Mouse (Mus musculus) testis, adult 2 months (tissue): Measurements from ENCODE around the gene Ost4.

Experiments
- CTCF ChIP-seq: fragments of 200-500 bp; IDR thresholded peaks from 2 replicates; pipeline ENCODE4 v1.5.1; 2012; ENCODE audit warnings: low read depth, mild to moderate bottlenecking, inconsistent platforms, low read length, moderate library complexity; ENCODE audit not compliant: control insufficient read depth, insufficient read depth, insufficient replicate concordance
- POLR2A ChIP-seq: fragments of 200-500 bp; IDR thresholded peaks from 2 replicates; pipeline ENCODE4 v1.6.1; 2012; ENCODE audit warnings: low read depth, mild to moderate bottlenecking, inconsistent platforms, low read length, moderate library complexity; ENCODE audit not compliant: control insufficient read depth

DNA sequence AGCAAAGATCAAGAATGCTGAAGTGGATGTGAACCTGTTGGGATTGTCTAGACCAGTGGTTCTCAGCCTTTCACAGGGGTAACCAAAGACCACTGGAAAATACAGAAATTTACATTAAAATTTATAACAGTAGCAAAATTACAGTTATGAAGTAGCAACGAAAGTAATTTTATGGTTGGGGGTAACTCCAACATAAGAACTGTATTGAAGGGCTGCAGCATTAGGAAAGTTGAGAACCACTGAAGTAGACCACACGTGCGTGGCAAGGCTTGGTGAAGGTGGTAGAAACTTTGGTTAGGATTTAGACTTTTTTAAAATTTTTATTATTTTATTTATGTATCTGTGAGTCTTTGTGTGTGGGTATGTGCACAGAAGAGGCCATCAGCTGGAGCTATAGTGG lies 39.9 kb downstream of the Ost4 start, which contains the start of gene Tmem214:
- no peak for TF ChIP-seq CTCF
- no peak for TF ChIP-seq POLR2A
